Mouse (Mus musculus) heart, adult 11 months (tissue): ENCODE data around the gene Myh9.

Experiments
- DNase-seq: peaks from one replicate; pipeline ENCODE4 v3.0.0; 2022

Gene Myh9

GRCm38 (mm10) chr15:77804949-77805348 lies 37.0 kb downstream of the Myh9 start:
- DNase-seq = no peak

DNA sequence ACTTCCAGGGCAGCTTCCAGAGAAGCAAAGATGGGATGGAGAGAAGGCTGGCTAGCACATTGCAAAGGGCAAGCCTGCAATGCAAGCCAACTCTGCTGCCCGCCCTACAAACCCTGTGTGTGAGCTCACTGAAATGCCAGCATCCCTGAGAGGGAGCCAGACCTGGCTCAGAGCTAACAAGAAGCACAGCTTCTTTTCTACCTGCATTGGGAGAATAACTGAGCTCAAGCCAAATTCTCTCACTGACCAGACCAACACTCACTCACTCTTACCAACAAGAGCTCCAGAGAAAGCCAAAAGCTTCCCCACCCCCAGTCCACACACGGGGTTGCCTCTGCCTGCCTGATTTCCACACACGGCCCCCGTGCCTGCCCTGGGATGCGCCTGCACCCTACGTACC lies 37.5 kb downstream of the Myh9 start:
- DNase-seq = no peak

DNA sequence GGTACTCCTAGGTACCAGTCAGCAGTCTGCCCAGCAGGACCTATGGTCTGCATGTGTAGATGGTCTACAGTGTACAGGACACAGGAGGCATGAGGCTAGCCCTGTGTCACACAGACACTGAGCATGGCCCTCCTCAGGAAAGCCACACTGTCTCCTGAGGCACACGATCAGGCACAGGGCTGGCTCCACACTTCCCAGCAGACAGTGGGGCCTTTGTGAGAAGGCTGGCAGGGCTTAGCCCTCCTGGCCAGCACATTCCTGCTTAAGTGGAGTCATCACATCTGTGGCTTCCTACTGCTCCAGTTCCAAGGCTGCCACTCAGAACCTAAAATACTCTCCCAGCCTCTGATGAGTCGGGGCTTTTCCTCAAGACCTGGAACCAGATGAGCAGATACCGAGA lies 38.2 kb downstream of the Myh9 start:
- DNase-seq = peak; percentile 95

DNA sequence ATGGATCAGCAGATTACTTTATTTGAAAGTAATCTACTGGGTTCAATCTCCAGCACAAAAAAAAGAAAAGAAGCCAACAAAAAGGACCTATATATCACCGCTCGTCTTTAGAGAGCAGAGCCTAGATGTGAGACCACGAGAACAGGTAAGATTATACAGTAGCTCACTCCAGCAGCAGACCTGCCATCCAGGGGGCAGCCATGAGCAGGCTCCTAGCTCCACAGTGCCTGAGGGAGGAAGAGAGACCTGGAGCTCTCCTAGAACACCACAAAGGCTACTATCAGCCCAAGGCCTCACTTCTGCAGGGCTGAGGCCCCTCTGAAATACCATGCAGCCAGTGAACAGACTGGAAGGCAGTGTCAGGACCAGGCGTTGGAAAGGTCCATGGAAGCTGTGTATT lies 39.0 kb downstream of the Myh9 start:
- DNase-seq = no peak

DNA sequence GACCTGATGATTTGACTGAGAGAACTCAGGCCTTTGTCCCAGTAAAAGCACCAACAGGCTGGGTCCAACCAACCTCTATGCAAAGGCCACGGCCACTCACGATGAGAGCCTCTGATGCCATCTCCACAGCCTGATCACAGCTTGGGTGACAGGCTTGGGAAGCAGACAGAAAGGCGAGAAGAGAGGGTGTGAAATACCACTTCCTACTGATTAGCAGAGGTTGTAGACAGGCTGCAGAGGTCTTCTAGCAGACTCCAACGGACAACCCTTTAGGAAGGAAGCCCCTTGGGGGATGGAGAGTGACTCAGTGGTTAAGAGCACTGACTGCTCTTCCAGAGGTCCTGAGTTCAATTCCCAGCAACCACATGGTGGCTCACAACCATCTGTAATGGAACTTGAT lies 40.8 kb downstream of the Myh9 start:
- DNase-seq = no peak

DNA sequence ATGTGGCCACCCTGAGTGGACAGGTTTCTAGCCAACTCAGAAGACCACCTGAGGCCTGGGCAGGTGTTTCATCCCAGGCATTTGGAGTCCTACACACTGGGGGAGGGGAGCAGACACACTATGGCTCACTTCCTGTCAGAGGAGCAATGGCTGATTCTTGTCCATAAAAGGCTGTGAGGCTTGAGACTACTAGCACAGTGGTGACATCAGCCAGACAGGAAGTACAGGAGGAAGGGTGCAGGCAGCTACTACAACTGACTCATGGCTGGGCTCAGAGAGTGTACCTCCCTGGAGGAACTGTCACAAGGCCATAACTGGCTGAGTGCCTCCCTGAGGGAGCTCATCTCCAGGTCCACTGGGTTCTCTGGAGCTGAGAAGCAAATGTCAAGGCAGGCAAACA lies 41.5 kb downstream of the Myh9 start:
- DNase-seq = peak; percentile 99

GRCm38 (mm10) chr15:77799491-77800474 lies 42.2 kb downstream of the Myh9 start:
- DNase-seq = no peak

GRCm38 (mm10) chr15:77798664-77799490 lies 43.1 kb downstream of the Myh9 start:
- peak; percentile 97 for DNase-seq

- peak; percentile 98 for DNase-seq
Observed at GRCm38 (mm10) chr15:77797609-77798411, 44.2 kb downstream of the Myh9 start.

GRCm38 (mm10) chr15:77796409-77797035 lies 45.5 kb downstream of the Myh9 start:
- no peak for DNase-seq

- DNase-seq = no peak
Observed at GRCm38 (mm10) chr15:77794908-77795356, 47.0 kb downstream of the Myh9 start.

DNA sequence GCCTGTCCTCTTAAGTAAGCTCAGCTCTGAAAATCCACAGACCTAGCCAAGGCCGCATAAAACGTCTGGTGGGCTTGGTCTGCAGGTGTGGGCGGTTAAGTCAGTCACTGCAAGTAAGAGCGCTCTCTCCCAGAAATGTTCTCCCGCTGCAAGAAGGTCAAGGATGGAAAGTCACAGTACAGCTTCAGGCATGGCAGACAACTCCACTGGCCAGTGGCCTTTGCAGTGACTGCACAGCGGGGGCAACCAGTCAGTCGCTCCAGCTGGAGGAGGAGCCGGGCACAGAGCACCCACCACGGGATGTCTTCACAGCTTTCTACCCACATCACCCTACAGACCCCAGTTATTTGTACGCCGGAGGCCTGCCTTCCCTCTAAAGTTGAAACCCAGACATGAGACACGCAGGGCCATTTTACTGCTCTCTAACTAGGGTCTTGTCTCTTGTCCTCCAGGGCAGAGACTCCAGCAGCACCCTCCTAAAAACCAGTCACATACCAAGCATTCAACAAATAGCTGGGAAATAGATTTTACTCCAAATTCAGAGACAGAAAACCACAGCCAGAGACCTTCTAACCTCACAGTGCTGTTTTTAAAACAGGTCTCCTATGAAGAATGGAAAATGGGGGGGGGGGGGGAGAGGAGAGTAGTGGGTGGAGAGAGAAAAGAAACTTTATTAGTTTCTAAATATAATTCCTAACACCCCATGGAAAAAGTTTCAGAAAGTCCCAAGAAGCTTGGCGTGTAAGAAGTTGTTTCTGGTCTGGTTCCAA lies 47.7 kb downstream of the Myh9 start:
- no peak for DNase-seq

GRCm38 (mm10) chr15:77793554-77793953 lies 48.4 kb downstream of the Myh9 start:
- DNase-seq = no peak

DNA sequence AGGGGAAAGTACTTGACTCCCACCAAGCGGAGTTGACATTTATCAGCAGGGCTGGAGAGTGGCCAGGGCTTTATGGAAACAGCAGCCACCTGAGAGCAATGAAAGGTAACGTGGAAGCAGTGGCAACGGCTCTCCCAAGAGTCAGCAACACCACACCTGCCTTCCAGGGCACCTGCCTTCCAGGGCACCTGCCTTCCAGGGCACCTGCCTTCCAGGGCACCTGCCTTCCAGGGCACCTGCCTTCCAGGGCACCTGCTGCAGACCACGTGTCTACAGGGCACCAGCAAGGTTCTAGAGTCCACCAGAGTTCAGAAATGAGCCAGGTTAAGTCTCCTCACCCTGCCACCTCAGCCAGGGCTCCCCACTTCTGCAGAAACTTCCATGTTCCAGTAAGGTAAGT lies 48.9 kb downstream of the Myh9 start:
- DNase-seq = no peak

DNA sequence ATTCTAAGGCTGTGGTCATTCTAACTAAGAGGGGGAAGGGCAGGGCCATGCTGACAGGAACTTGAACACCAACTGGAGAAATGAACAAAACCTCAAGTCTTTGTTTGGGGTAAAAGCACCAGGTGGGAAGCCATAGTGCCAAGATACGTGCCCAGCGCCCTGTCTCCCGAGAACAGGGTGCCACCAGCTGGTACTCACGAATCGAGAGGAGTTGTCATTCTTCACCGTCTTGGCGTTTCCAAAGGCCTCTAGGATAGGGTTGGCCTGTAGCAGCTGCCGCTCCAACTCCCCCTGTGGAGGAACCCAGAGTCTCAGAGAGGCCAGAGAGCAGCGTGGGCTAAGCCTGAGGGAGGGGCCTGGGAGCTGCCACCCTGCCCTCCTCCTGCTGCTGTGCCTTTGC lies 49.9 kb downstream of the Myh9 start:
- no peak for DNase-seq

GRCm38 (mm10) chr15:77790656-77791405 lies 51.1 kb downstream of the Myh9 start:
- DNase-seq = no peak

DNA sequence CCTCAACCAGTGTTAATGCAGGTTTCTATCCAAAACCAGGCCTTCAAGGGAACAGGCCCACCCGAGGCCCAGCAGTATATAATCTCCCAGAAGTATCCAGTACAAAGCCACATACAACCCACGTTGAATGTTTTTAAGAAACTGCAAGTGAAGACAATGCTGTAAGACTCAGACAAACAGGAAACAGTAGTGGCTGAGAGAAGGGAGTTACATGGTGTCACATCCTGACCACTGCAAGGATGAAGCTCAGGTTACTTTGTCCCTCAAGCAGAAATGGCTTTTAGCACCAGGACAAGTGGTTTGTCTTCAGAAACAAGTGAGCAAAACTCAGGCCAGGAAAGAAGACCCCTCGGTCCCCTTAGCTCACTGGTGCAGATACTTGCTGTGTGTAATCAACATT lies 52.8 kb downstream of the Myh9 start:
- no peak for DNase-seq

- DNase-seq = no peak
Observed at GRCm38 (mm10) chr15:77788356-77788755, 53.6 kb downstream of the Myh9 start.

- DNase-seq = no peak
Observed at GRCm38 (mm10) chr15:77785807-77786206, 56.2 kb downstream of the Myh9 start.

DNA sequence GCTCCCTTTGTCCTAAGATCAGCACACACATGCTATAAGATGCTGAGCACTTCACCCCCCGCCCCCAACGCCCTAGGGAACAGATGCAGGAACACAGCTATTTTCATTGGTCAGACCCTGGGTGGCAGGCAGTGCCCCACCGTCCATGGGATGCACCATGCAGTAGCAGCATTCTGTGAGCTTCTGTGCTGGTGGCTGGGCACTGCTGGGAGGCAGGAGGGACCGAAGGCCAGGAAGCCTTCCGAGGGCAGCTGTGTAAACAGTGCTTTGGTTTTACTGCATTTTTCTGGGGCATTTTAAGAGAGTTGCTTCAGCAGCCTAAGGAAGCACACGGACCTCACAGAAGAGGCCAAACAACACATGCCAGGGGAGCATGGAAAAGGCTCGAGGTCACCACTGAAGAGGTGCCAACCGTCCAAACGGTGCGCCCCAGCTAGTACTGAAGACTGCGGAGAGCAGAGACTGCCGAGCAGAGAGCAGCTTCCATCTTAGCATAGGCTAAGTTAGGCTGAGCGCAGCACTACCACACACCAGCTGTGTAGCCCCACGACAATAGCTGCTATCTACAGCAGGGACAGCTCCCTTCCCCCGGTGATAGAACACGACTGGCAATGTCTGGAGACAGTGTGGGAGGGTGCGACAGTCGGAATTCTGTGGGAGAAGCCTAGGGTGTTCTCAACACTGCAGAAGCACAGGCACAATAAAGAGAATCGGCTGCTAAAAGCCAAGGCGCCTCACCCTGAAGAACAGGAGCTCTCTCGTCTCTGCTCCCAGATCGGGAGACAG lies 57.7 kb downstream of the Myh9 start:
- no peak for DNase-seq
